Mouse (Mus musculus) liver, embryonic 16.5 days (tissue): ENCODE results near the gene Dbi. TPM values are rescaled to one million over a fixed set of nuclear protein-coding genes. Genes with fewer than 3 reads are reported as not detected.

Source experiments
- ATAC-seq: fragments of 200-750 bp; cut with Nextera tagmentation; 2 replicates; pipeline ENCODE4 v1.8.0; 2017; ENCODE audit warnings: low read depth, mild to moderate bottlenecking, moderate number of reproducible peaks, moderate library complexity
- H3K27ac ChIP-seq: fragments of 300-500 bp; sonication (generic); 2 replicates; pipeline ENCODE4 v1.5.1; 2014; ENCODE audit warnings: mild to moderate bottlenecking, low read length
- H3K27me3 ChIP-seq: fragments of 300-500 bp; sonication (generic); 2 replicates; pipeline ENCODE4 v1.6.1; 2014; ENCODE audit warnings: low read depth, low read length, mixed read lengths; ENCODE audit not compliant: control insufficient read depth, insufficient read depth
- H3K36me3 ChIP-seq: fragments of 300-500 bp; sonication (generic); 2 replicates; pipeline ENCODE4 v1.6.1; 2014; ENCODE audit warnings: mild to moderate bottlenecking; ENCODE audit not compliant: control insufficient read depth, insufficient read depth
- H3K4me1 ChIP-seq: fragments of 300-500 bp; sonication (generic); 2 replicates; pipeline ENCODE4 v1.6.1; 2014; ENCODE audit warnings: low read depth, low read length, mixed read lengths; ENCODE audit not compliant: control insufficient read depth
- H3K4me2 ChIP-seq: fragments of 300-500 bp; sonication (generic); 2 replicates; pipeline ENCODE4 v1.6.1; 2014; ENCODE audit warnings: low read depth, low read length, mixed read lengths
- H3K4me3 ChIP-seq: fragments of 300-500 bp; sonication (generic); 2 replicates; pipeline ENCODE4 v1.5.1; 2014; ENCODE audit warnings: low read depth, mild to moderate bottlenecking, low read length
- H3K9ac ChIP-seq: fragments of 300-500 bp; sonication (generic); 2 replicates; pipeline ENCODE4 v1.6.1; 2014; ENCODE audit warnings: low read depth, low read length
- H3K9me3 ChIP-seq: fragments of 300-500 bp; sonication (generic); replicated peaks from 2 replicates; pipeline ENCODE4 v1.6.1; 2016; ENCODE audit warnings: low read length; ENCODE audit not compliant: control insufficient read depth
- WGBS: fragments of 180-500 bp; shearing (Covaris S2); extraction: QIAGEN DNeasy Blood & Tissue Kit; methylation state at CpG from one replicate; pipeline ENCODE4 v1.1.7; 2014; ENCODE audit not compliant: insufficient replicate concordance; 5-methylcytosine and 5-hydroxymethylcytosine counted together
- polyA plus RNA-seq: library from polyadenylated mRNA; unstranded; fragments of >200 nt; fragmentation: Nextera tagmentation; extraction: Ambion mirVana; gene quantifications from 2 replicates; pipeline ENCODE4 v1.2.1, GENCODE M21; 2015

The Dbi gene
- polyA plus RNA-seq, 1 experiment from 2014 or later, result 1,140 TPM

DNA sequence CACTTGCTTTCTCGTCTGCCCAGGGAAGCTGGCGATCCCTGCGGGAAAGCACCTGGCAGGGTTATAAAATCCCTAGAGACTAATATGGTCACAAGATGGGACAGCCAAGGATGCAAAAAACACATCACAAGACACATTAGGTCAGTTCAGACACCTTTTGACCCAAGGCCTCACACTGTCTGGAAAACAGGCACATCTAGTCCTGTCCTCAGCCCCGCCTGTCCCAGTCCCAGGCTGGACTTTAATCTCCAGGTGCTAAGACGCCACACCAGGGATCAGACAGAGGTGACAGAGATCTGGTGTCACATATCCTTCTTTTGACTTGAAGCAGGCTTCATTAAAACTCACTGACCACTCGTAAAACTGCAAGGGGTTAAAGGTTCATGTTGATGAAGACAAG, 50.7 kb downstream of the Dbi start:
- 60% methylated on average over 6 of the region's 6 CpGs for WGBS
- Histone ChIP-seq H3K4me2 (no peak overlapping the region; the same call in 1 of the 2 replicates), H3K27me3 (peaks cover 4% of the 10 kb centered on the region; the same call in 1 of the 2 replicates), H3K36me3 (no peaks in the 10 kb centered on the region), H3K4me3 (no peak overlapping the region), H3K4me1 (peaks cover 9% of the 10 kb centered on the region; the same call in 1 of the 2 replicates), H3K9me3 (no peaks in the 10 kb centered on the region), H3K27ac (no peak overlapping the region), H3K9ac (no peak overlapping the region)
- no peak for ATAC-seq

DNA sequence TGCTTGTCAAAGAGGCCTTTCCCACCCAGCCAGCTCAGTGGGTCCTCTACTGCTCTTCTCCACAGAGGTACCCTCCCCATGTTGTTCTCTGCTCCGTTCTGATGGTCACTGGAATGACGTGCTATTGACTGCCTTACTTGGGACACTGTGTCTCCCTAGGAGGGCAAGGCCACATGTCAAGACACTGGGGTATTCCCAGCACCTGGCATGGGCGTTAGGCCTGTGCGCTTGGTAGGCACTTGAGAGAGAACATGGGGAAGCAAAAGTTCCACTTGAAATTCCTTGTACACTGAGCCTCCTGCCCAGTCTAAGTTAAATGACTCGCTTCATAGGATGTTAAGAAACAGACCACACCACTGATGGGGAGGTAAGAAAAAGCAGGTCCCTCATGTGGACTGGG, 51.8 kb downstream of the Dbi start:
- WGBS, result 60% methylated on average over 5 of the region's 5 CpGs
- Histone ChIP-seq H3K9ac (no peak overlapping the region), H3K27ac (no peak overlapping the region), H3K4me2 (no peak overlapping the region), H3K36me3 (no peaks in the 10 kb centered on the region), H3K4me3 (no peak overlapping the region), H3K4me1 (peaks cover 5% of the 10 kb centered on the region; the same call in 1 of the 2 replicates), H3K27me3 (peaks cover 4% of the 10 kb centered on the region; the same call in 1 of the 2 replicates), H3K9me3 (no peaks in the 10 kb centered on the region)
- ATAC-seq, result no peak

DNA sequence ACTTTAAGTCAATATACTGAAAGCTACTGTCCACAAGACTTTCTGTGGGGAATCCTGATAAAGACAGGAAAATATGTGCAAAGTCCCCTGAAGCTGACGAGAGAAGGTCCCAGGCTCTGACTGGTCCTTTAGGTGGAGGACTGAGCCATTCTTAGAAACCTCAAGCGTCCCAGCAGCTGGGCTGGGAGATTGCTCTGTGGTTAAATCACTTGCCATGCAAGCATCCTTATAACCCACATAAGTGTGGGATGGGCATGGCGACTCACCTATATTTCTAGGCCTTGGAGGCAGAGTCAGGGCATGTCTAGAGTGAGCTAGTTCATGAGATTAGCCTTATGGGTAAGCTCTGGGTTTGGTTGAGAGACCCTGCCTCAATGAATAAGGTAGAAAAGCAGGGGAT, 54.3 kb downstream of the Dbi start:
- no peak overlapping the region for H3K4me2 ChIP-seq
- WGBS, result 36% methylated on average over 3 of the region's 3 CpGs
- peaks cover 4% of the 10 kb centered on the region for H3K4me1 ChIP-seq
- no peak for ATAC-seq
- H3K27me3 ChIP-seq, result no peaks in the 10 kb centered on the region
- no peaks in the 10 kb centered on the region for H3K9me3 ChIP-seq
- H3K36me3 ChIP-seq, result no peaks in the 10 kb centered on the region
- H3K9ac ChIP-seq, result peak overlapping the region; percentile 3; the same call in 1 of the 2 replicates
- no peak overlapping the region for H3K4me3 ChIP-seq
- peak overlapping the region; percentile 69 for H3K27ac ChIP-seq

DNA sequence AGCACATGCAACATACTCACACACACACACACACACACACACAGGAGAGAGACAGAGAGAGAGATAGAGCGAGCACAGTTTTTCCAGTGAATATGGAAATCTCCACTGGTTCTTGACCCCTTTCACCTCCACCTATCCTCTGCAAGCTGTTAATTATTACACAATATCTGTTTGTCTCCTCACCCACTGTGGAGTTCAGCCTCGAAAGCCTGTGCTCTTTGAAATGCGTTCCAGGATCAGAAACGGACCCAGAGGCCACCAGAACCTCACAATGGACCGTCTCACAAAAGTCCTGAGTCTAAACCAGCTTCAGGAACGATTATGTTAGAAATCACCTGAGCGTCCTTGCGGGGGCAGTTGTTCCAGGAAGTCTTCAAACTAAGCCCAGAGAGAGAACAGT, 54.7 kb downstream of the Dbi start:
- Histone ChIP-seq H3K36me3 (no peaks in the 10 kb centered on the region), H3K4me3 (no peak overlapping the region), H3K27me3 (no peaks in the 10 kb centered on the region), H3K27ac (peak overlapping the region; percentile 69), H3K4me2 (0 out of 2 replicates have a peak overlapping the region, but pooled peaks have one; percentile 3), H3K4me1 (peaks cover 4% of the 10 kb centered on the region), H3K9me3 (no peaks in the 10 kb centered on the region), H3K9ac (peak overlapping the region; percentile 3; the same call in 1 of the 2 replicates)
- 50% methylated on average over 8 of the region's 8 CpGs for WGBS
- ATAC-seq, result peak; percentile 68

- no peak overlapping the region for H3K9ac ChIP-seq
- H3K36me3 ChIP-seq, result no peaks in the 10 kb centered on the region
- ATAC-seq, result peak; percentile 49
- H3K4me2 ChIP-seq, result no peak overlapping the region
- peak overlapping the region; percentile 70 for H3K27ac ChIP-seq
- WGBS, result 60% methylated on average over 11 of the region's 11 CpGs
- H3K9me3 ChIP-seq, result no peaks in the 10 kb centered on the region
- peaks cover 4% of the 10 kb centered on the region for H3K4me1 ChIP-seq
- H3K27me3 ChIP-seq, result no peaks in the 10 kb centered on the region
- no peak overlapping the region for H3K4me3 ChIP-seq
These were observed 56.7 kb downstream of the Dbi start for GRCm38 (mm10) chr1:120064036-120064682.

Other genes with a start within 250 kb of the Dbi start
- gene Tmem177, start 207.9 kb downstream of the Dbi start, polyA plus RNA-seq, result 4.0 and 4.2 TPM in 2 replicates
- gene Cfap221, start 123.8 kb downstream of the Dbi start, polyA plus RNA-seq, result 0.06 TPM in 1 of 2 replicates, not detected in the other
- gene Sctr, start 114.2 kb downstream of the Dbi start, polyA plus RNA-seq, result 0.05 TPM in 1 of 2 replicates, not detected in the other
- 89.2 and 94.7 TPM in 2 replicates for gene Tmem37, start 47.0 kb downstream of the Dbi start, polyA plus RNA-seq
- gene 3110009E18Rik, start 109 bp upstream of the Dbi start, polyA plus RNA-seq, result 4.8 and 6.5 TPM in 2 replicates
- 38.4 and 42.6 TPM in 2 replicates for gene Steap3, start 151.6 kb upstream of the Dbi start, polyA plus RNA-seq
- gene C1ql2, start 219.5 kb upstream of the Dbi start, polyA plus RNA-seq, result not detected in 2 replicates